Mouse (Mus musculus): Measurements from ENCODE around the gene Ino80.

DNA sequence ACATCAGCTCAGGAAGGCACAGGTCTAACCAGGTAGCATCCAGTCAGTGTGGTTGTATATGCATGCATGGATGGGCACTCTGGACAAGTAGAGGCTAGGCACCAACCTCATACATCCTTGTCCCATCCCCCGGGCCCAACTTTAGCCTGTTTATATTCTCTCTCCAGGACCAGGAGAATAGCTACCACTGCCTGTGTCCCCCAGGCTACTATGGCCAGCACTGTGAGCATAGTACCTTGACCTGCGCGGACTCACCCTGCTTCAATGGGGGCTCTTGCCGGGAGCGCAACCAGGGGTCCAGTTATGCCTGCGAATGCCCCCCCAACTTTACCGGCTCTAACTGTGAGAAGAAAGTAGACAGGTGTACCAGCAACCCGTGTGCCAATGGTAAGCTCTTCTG, 146.7 kb downstream of the Ino80 start:
- no peak for TF ChIP-seq POLR2A (IDR thresholded peaks at IDR 0.05; ENCODE audit: insufficient read depth, low read depth, low read length)
- no peak for TF ChIP-seq EP300 (IDR thresholded peaks at IDR 0.05; ENCODE audit: insufficient read depth, low read depth, low read length)
